Mouse (Mus musculus) lung, adult 18-20 months (tissue): ENCODE data around the gene Hspa1l.
"Not testable (repeated sequence)": the region's sequence is repeated elsewhere in the genome, so short reads cannot be mapped to it uniquely, and the experiment has no call there.

ENCODE experiments used
- DNase-seq, 2 experiments: peaks; one replicate each; pipeline ENCODE4 v3.0.0; 2022; ENCODE audit warnings: mixed read lengths in 2 of 2

Gene Hspa1l

DNA sequence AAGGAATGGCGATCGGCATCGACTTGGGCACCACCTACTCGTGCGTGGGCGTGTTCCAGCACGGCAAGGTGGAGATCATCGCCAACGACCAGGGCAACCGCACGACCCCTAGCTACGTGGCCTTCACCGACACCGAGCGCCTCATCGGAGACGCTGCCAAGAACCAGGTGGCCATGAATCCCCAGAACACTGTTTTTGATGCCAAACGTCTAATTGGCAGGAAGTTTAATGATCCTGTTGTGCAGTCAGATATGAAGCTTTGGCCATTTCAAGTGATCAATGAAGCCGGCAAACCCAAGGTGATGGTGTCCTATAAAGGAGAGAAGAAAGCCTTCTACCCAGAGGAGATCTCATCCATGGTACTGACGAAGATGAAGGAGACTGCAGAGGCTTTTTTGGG lies 4.5 kb downstream of the Hspa1l start:
- DNase-seq, result no peak

DNA sequence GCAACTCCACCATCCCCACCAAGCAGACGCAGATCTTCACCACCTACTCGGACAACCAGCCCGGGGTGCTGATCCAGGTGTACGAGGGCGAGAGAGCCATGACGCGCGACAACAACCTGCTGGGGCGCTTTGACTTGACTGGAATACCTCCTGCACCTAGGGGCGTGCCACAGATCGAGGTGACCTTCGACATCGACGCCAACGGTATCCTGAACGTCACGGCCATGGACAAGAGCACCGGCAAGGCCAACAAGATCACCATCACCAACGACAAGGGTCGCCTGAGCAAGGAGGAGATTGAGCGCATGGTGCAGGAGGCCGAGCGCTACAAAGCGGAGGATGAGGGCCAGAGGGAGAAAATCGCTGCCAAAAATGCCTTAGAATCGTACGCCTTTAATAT lies 5.7 kb downstream of the Hspa1l start:
- DNase-seq, result no peak

DNA sequence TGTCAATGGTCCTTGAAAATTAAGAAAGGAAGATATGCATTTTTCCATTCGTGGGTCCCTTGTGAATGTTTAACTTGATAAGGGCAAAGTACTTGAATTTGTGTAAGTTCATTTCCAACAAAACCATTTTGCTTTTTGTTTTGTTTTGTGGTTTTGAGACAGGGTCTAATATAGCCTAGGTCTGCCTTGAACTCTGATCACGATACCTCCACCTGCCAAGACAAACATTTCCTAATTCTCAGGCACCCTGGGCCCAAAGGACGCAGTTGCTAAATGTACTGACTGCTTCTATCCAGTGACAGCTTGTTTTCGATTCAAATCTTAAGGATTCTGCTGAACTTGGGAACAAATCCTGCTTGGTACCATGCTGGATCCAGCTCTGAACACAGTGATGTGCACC lies 7.1 kb downstream of the Hspa1l start:
- DNase-seq, result no peak

DNA sequence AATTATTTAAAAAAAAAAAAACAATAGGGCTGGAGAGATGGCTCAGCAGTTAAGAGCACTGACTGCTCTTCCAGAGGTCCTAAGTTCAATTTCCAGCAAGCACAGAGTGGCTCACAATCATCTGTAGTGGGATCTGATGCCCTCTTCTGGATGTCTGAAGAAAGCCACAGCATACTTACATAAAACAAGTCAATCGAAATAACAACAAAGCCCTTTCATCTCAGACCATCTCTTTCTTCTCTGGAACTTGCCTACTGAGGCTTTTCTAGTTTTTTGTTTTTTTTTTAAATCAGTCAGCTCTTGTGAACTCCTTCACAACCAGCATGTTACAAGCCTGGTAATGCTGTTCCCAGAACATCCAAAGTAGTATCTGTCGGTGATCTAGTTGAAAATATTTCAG lies 8.2 kb downstream of the Hspa1l start:
- peak in 1 of 2 experiments; percentile 61 for DNase-seq

DNA sequence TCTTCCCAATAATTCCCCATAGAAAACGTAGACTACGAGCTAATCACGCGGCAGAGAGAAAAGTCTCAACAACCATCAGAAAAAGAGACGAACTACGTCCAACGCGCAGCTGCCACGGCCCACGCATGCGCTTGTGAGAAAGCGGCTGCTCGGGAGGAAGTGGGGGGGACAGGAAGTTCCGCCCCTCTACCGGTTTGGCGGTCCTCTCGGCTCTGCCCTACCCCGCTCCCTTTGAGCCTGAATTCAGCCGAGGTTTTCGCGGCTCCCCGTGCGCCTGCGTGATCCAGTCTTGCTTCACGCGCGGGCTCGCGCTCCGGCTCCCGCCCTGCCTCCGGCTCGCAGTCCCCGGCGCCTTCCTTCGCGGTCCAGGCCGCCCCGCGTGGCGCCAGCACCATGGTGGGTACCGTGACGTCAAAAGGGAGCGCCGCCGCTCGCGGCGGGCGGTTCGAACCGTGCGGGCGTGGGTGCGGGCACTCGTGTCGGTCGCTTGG lies 9.2 kb downstream of the Hspa1l start, which contains the start of gene Lsm2:
Lsm2 (plus strand) TSS at position 173 of the 491 bp plus-strand sequence.
- peak; percentile 93 for DNase-seq

DNA sequence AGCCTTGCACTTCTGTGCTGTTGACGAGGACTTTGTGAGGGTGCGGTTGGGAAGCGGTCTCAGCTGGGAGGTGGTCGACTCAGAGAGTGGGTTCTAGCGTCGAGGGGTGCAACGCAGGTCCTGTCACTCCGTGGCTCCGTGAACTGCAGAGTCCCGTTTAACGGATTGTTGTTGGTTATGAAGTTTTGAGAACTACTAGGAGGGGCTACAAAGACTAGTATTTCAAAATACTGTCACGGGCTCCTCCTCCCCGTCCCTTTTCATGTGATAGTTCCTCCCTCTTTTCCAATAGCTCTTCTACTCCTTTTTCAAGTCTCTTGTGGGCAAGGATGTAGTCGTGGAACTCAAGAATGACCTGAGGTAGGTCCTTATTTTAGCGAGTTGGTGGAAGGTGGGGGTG lies 9.8 kb downstream of the Hspa1l start:
- no peak for DNase-seq

DNA sequence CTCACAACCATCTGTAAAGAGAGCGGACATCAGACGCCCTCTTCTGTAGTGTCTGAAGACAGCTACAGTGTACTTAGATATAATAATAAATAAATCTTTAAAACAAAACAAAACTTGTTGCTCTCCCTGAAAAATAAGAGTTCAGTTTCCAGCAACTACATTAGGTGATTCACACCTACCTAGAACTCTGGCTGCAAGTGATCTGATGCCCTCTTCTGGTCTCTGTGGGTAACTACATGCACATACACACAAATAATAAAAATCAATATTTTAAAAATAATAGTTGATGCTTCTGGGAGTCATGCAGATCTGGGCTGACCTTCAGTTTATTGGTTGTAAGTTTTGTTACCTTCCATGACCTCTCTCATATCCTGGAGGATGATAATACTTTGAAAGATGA lies 11.7 kb downstream of the Hspa1l start:
- DNase-seq, result no peak

DNA sequence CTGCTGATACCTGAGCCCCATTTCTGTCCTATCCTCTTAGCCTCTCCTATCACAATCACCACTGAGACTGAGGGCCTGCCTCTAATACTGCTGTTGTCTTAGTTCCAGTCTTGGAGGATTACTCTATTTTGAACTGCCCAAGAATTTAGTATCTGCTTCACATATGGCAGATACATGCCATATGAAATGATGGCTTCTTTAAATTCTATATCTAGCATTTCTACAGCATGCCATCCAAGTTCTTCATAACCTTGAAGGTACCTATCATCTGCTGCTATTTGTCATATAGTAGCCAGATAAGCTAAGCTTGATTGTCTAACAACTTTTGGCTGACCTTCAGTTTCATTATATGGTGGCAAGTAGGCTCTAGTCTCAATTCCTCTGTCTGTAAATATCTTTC lies 22.2 kb downstream of the Hspa1l start:
- DNase-seq, result no peak

DNA sequence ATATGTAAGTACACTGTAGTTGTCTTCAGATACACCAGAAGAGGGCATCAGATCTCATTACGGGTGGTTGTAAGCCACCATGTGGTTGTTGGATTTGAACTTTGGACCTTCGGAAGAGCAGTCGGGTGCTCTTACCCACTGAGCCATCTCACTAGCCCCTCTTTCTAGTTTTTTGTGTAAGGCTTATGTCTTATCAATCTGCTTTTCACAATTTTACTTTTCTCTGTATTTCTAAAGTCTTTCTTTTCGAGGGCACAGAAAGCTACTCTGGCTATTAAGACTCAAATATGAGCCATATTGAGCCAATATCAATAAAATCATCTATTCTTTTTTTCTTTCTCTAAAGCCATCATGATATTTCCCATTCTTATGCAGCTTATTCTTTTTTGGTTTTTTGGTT lies 22.7 kb downstream of the Hspa1l start:
- DNase-seq, result not testable (repeated sequence)

DNA sequence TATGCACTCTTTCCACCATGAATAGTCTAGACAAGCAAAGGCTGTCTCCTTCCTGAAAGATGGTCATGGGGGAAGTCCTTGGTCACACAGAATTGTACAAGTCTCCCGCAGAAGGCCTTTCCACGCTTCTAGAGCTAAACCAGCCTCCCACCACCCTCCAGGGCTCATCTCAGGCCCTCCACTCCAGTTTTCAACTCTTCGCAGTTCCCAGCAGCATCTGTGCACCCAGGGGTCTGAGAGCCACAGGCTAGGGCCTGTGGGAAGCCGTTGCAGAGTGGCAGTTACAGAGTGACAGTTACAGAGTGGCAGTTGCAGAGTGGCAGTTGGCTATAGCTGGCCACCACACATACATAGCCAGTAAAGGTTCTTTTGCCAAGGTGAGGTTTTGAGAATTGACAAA lies 23.4 kb downstream of the Hspa1l start:
- DNase-seq, result not testable (repeated sequence)

DNA sequence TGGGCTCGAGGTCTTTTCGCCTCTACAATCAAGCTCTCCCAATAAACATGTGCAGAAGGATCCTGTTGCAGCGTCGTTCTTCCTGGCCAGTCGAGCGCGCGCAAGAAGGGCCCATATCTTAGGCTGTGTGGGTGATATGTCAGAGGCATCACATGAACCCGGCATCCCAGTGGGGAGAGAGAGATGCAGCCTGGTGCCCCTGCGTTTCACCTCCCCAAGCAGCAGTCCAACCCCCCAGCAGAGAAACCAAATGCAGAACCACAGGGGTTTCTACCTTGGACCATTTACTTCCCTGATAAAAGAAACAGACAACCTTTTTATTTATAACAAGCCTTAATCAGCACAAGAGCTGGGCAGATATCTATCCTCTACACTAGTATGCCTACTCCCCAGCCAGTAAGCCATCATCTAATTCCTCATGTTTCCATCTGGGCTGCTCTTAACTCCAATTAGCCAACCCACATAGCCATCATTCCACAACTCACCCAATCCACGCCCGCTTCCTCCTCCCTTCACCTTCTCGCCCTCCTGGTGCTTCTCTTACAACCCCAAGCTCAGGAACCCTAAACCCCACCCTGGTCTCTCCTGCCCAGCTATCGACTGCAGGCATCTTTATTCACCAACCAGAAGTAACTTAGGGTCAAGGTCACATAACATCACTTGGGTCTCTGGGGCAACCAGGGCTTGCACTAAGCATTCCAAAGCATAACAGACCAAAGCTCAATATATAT lies 24.1 kb downstream of the Hspa1l start:
- DNase-seq, result no peak

DNA sequence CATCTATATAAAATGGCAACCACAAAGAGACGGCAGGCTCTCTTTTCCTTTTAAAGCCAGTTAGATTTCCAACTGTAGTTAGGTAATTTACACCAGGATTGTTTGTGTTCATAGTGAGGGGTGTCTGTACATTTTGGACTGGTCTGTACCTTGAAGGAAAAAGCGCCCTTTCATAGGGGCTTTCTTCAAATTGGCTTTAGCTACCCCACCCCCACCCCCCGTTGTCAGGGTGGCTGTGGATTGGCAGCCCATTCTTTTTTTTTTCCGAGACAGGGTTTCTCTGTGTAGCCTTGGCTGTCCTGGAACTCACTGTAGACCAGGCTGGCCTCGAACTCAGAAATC lies 24.6 kb downstream of the Hspa1l start:
- DNase-seq, result no peak

DNA sequence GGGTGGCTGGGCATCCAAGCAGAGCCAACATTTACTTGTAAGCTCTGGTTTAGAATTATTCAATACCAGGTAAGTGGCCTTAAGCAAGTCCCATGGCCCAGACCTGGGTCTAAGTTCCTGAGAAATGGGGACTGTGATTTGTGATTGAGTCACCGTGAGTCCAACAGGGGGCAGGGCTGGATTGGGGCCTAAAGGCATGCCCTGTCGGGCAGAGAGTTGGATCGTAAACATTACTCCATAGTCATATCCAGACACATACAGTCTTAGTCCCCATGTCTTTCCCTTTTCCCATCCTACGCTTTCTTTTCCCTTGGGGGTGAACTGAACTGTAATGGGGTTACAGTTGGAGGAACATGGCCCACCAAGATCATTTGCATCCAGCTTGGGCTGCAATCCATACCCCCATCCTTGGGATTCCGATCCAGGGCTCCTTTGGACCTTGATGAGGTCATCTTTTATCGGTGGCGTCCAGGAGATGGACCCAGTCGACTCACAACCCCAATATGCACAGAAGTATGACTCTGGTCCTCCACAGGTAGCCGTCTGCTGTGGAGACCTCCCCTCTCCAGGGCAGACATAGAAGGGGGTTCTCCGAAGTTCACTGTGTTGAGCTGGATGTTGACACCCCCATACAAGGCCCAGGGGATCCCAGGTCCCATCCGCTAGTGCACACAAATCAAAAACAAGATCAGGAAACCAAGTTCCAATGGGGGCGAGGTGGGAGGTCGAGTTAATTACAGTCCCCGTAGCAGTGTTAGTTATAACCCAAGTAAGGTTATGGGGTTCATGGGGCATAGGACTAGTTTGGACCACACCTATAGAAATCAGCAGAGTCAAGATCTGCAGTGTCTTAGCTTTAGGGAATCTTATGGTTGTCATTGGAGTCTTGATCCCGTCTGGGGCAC lies 26.3 kb downstream of the Hspa1l start:
- no peak for DNase-seq

DNA sequence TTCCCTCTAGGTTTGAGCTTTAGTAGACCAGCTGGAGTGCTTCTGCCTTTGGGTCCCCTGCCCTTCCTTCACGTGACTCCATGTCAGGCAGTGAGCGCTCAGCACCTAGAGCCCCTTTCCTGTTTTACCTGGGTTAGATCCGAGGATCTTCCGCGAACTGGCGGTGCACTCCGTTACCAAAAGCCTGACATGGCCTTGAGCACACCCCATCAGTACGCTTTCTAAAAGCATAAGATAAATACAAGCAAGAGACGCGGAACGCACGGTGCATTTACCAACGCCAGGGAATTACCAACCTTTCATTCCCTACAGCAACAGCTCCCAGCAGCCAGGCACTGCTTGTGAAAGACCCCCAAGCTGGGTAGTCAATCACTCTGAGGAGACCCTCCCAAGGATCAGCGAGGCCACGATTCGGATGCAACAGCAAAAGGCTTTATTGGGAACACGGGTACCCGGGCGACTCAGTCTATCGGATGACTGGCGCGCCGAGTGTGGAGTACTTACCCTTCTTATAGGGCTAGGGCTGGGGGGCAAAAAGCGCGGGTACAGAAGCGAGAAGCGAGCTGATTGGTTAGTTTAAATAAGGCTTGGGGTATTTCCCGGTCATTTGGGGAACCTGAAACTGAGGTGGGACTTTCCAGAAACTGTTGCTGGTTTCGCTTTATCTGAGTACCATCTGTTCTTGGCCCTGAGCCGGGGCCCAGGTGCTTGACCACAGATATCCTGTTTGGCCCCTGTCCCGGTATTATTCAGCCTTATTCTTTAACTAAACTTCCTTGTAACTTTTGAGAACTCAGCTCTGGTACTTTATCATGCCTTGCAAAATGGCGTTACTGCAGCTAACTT lies 27.6 kb downstream of the Hspa1l start:
- not testable (repeated sequence) for DNase-seq

DNA sequence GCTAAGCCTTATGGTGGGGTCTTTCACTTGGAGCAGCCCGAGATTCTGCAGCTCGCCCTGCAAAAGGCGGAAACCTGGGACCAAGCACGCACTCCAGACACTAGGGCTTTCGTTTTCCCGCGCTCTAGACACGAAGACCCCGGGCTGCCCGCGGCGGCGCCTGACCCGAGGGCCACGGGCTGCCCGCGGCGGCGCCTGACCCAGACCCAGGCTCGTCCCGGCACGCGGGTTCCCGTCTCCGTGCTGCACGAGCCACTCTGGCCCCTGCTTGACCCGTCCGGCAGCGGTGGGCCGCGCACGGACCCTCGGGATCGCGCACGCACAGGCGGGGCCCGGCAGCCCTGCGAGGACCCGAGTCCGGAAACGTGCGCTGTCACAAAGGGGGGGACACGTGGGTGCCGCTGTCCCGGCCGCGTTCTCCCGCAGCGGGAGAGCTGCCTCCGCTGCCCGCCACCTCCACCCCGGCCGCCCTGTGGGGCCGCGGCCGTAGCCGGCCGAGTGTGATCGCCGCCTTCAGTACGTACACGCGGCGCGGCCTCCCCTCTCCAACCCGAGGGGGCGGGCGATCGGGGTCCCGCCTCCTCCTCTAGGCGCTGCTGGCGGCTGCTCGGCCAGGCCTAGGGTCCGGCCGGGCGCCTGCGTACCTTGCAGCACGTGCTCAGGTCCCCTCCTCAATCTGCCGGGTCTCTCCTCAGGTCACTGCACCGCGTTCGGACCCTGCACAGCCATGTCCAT lies 28.4 kb downstream of the Hspa1l start, which contains the start of gene Vars:
Vars (plus strand) TSS at position 271 of the 735 bp plus-strand sequence.
- DNase-seq, result peak; percentile 85 to 86

DNA sequence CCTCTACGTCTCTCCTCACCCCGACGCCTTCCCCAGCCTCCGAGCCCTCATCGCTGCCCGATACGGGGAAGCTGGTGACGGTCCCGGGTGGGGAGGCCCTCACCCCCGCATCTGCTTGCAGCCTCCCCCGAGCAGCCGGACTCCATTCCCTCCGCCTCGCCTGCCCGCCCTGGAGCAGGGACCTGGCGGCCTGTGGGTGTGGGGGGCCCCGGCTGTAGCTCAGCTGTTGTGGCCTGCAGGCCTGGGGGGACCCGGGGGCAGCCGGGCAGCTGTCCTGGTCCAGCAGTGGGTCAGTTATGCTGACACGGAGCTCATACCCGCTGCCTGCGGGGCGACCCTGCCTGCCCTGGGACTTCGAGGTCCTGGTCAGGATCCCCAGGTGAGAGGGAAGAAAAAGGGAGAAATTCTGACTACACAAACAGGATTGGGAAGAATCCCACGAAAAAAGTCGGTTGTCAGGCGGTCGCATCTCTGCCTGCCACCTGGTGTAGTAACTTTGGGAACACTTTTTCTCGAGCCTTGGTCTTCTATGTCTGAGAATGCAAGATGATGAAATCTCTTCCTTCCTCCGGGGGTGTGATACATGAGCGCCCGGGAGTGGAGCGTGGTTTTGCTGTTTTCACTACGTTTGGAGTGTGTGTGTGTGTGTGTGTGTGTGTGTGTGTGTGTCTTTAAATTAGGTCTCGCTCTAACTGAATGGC lies 29.1 kb downstream of the Hspa1l start:
- DNase-seq, result peak in 1 of 2 experiments; percentile 42

DNA sequence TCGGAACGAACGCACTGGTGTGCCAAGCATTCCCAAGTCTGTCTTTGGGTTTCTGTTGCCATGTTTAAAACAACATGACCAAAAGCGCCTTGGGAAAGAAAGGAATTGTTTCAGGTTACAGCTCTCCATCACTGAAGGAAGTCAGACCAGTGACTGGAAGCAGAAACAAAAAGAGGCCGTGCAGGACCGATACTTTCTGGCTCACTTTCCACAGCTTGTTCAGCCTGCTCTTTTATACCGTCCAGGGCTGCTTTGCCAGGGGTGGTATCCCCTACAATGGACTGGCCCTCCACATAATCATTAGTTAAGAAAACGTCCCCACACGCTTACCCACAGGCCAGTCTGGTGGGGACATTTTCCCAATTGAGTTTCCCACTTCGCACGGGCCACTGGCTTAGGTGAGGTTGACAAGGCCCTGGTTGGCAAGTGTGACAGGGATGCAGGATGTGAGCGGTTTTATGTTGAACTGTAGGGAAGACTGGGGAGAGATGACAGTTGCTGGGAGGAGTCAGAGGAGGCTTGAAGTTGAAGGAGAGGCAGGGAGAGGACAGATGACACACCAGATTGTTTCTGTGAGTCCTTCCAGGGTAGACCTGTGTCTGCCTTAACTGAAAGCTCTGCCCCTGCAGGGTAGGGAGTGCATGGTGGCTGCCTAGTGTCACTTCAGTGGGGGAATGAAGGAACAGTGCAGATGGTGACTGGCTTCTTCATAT lies 29.8 kb downstream of the Hspa1l start:
- DNase-seq, result no peak

DNA sequence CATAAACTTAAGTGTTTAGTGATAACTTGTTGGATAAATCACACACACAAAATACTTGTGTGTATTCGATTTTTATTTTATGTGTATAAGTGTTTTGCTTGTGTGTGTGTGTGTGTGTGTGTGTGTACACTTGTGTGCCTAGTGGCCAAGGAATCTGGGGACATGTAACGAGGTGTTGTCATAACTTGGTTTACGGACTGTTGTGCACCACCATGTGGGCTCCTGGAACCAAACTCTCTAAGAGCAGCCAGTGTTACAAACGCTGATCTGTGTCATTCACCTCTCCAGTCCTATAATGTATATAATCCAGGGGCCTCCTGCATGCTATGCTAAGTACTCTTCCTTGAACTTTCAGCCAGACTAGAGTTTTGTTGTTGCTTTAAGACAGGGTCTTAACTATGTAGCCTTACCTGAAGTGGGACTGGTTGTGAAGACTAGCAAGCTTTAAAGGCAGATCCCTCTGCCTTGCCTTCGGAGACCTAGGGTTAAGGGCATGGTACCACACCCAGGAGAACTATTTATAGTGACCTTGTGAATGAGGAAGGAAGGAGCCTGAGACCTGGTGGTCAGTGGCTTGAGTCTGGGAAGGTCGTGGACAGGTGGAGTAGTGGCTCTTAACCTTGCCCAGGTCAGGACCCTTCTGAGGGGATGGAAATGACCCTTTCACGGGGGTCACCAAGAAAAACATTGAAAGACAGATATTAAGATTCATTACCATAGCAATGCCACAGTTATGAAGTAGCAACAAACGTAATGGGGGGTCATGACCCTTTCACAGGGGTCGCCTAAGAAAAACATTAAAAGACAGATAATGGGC lies 30.7 kb downstream of the Hspa1l start:
- no peak for DNase-seq

DNA sequence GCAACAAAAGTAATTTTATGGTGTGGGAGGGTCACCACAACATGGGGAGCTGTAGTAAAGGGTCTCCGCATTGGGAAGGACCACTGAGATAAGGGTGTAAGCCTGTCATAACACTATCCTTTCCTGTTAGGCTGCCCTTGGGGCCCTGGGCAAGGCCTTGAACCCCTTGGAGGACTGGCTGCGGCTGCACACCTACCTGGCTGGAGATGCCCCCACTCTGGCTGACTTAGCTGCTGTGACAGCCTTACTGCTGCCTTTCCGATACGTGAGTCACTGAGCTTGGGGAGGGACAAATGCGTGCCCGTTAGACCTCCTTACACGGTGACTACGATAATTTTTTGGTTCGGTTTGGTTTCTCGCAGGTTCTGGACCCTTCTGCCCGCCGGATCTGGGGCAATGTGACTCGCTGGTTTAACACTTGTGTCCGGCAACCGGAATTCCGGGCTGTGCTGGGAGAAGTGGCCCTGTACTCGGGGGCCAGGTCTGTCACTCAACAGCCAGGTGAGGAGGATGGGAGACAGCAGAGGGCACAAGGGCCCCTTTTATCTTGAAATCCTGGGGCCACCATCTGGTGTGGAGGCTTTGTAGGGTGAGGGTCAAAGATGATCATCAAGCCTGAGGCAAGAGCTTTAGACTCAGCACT lies 31.7 kb downstream of the Hspa1l start:
- DNase-seq, result no peak
